Mouse (Mus musculus) forelimb bud, embryonic 11.5 days (tissue): ENCODE data around the gene Cox7a2l.

ENCODE experiments used
- DNase-seq: peaks from one replicate; pipeline ENCODE4 v3.0.0-alpha.2; 2012; ENCODE audit warnings: low read depth, low spot score

Cox7a2l gene

GRCm38 (mm10) chr17:83526624-83527532 lies 9.7 kb upstream of the Cox7a2l start:
- DNase-seq, result peak; percentile 67

GRCm38 (mm10) chr17:83526091-83526561 lies 9.0 kb upstream of the Cox7a2l start:
- no peak for DNase-seq

GRCm38 (mm10) chr17:83525596-83525995 lies 8.5 kb upstream of the Cox7a2l start:
- no peak for DNase-seq

- no peak for DNase-seq
Measured at GRCm38 (mm10) chr17:83524753-83525152, 7.6 kb upstream of the Cox7a2l start.

- DNase-seq, result no peak
Measured at GRCm38 (mm10) chr17:83522590-83523379, 5.7 kb upstream of the Cox7a2l start.

GRCm38 (mm10) chr17:83521881-83522280 lies 4.8 kb upstream of the Cox7a2l start:
- no peak for DNase-seq

GRCm38 (mm10) chr17:83514213-83514701 lies 2.9 kb downstream of the Cox7a2l start:
- DNase-seq, result peak; percentile 91

GRCm38 (mm10) chr17:83513655-83514212 lies 3.4 kb downstream of the Cox7a2l start:
- no peak for DNase-seq

GRCm38 (mm10) chr17:83512130-83512529 lies 5.0 kb downstream of the Cox7a2l start:
- DNase-seq, result no peak

- DNase-seq, result no peak
Measured at GRCm38 (mm10) chr17:83503693-83504092, 13.4 kb downstream of the Cox7a2l start.

- no peak for DNase-seq
Measured at GRCm38 (mm10) chr17:83499692-83500091, 17.4 kb downstream of the Cox7a2l start.

- no peak for DNase-seq
Measured at GRCm38 (mm10) chr17:83498889-83499288, 18.2 kb downstream of the Cox7a2l start.

GRCm38 (mm10) chr17:83487762-83488161 lies 29.4 kb downstream of the Cox7a2l start:
- no peak for DNase-seq

- no peak for DNase-seq
Measured at GRCm38 (mm10) chr17:83483784-83484183, 33.3 kb downstream of the Cox7a2l start.

GRCm38 (mm10) chr17:83482817-83483536 lies 34.2 kb downstream of the Cox7a2l start:
- DNase-seq, result no peak

- DNase-seq, result no peak
Measured at GRCm38 (mm10) chr17:83481551-83481950, 35.6 kb downstream of the Cox7a2l start.

GRCm38 (mm10) chr17:83477089-83477488 lies 40.0 kb downstream of the Cox7a2l start:
- no peak for DNase-seq

- DNase-seq, result no peak
Measured at GRCm38 (mm10) chr17:83469586-83469985, 47.5 kb downstream of the Cox7a2l start.

GRCm38 (mm10) chr17:83466697-83467251 lies 50.4 kb downstream of the Cox7a2l start:
- DNase-seq, result no peak

GRCm38 (mm10) chr17:83465969-83466368 lies 51.2 kb downstream of the Cox7a2l start:
- no peak for DNase-seq

GRCm38 (mm10) chr17:83457271-83457670 lies 59.9 kb downstream of the Cox7a2l start:
- DNase-seq, result no peak
